Mouse (Mus musculus): ENCODE measurements around the gene Sacs.
A peak's percentile ranks its signal among the peaks of the same experiment; 100 is the strongest.

Sacs gene

GRCm38 (mm10) chr14:61237101-61237654 lies 98.9 kb downstream of the Sacs start:
- DNase-seq (ENCODE audit: low read depth, low spot score): no peak

GRCm38 (mm10) chr14:61238751-61239150 lies 100.5 kb downstream of the Sacs start:
- no peak for DNase-seq (ENCODE audit: low read depth, low spot score)

GRCm38 (mm10) chr14:61242611-61243010 lies 104.4 kb downstream of the Sacs start:
- peak; percentile 42 for DNase-seq (ENCODE audit: low read depth, low spot score)

GRCm38 (mm10) chr14:61246444-61246843 lies 108.2 kb downstream of the Sacs start:
- no peak for DNase-seq (ENCODE audit: low read depth, low spot score)

GRCm38 (mm10) chr14:61252596-61253388 lies 114.5 kb downstream of the Sacs start:
- DNase-seq (ENCODE audit: low read depth, low spot score): no peak

GRCm38 (mm10) chr14:61258352-61258751 lies 120.1 kb downstream of the Sacs start, which contains the start of gene Sgcg:
TSS of gene Sgcg (minus strand) at chr14:61258490.
- no peak for DNase-seq (ENCODE audit: low read depth, low spot score)

GRCm38 (mm10) chr14:61259084-61259483 lies 120.8 kb downstream of the Sacs start:
- no peak for DNase-seq (ENCODE audit: low read depth, low spot score)

GRCm38 (mm10) chr14:61267908-61268475 lies 129.7 kb downstream of the Sacs start:
- DNase-seq (ENCODE audit: low read depth, low spot score): no peak

- DNase-seq (ENCODE audit: low read depth, low spot score): no peak
Observed at GRCm38 (mm10) chr14:61274414-61275198, 136.3 kb downstream of the Sacs start.

- no peak for DNase-seq (ENCODE audit: low read depth, low spot score)
Observed at GRCm38 (mm10) chr14:61277285-61277684, 139.0 kb downstream of the Sacs start.

- DNase-seq (ENCODE audit: low read depth, low spot score): no peak
Observed at GRCm38 (mm10) chr14:61278676-61279300, 140.5 kb downstream of the Sacs start.

- no peak for DNase-seq (ENCODE audit: low read depth, low spot score)
Observed at GRCm38 (mm10) chr14:61288606-61289286, 150.5 kb downstream of the Sacs start.
